ENCODE assay signal across 14 mouse cellular contexts in the genomic region with DNA sequence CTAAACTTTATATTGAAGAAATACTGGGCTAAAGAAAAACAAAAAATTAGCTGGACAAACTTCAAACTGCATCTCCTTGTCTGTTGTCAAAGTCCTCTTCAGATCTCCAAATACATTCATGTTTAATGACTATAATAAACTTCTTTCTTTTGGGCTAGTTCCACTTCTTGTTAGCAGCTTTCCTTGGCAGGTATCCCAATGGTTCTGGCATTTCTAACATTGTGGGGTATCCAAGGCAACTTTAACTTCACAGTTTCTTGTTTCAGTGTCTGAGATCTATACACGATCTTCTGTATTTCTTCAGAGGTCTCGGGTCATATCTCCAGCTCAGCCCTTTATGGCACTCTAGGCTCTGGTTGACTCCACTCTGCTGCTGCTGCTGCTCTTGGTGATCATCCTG.
"Had no signal": no experiment of that assay in that cellular context is flagged by ENCODE, and none has a peak within 500 bp of the region (broad histone marks: within the 10 kb centered on the region; RNA-seq: fewer than 3 reads in every experiment).

No protein-coding gene starts in this region.

- H3K27me3 ChIP-seq: limb, embryonic 15.5 days; liver, embryonic 12.5 days; neural tube, embryonic 15.5 days had no signal

- H3K36me3 ChIP-seq: limb, embryonic 15.5 days; liver, embryonic 12.5 days; midbrain, embryonic 10.5 days; neural tube, embryonic 15.5 days had no signal

- H3K9ac ChIP-seq: limb, embryonic 15.5 days; liver, embryonic 12.5 days; lung, embryonic 14.5 days; neural tube, embryonic 15.5 days had no signal

- H3K4me2 ChIP-seq: limb, embryonic 15.5 days; liver, embryonic 12.5 days; lung, embryonic 14.5 days; neural tube, embryonic 15.5 days had no signal

- H3K4me3 ChIP-seq: layer of hippocampus, adult 2 months; limb, embryonic 15.5 days; liver, embryonic 12.5 days; midbrain, embryonic 10.5 days; myocyte; neural tube, embryonic 15.5 days had no signal

- H3K4me1 ChIP-seq: limb, embryonic 15.5 days; liver, embryonic 12.5 days; midbrain, embryonic 10.5 days; neural tube, embryonic 15.5 days had no signal

- ATAC-seq: liver, embryonic 12.5 days had no signal

- H3K9me3 ChIP-seq: limb, embryonic 15.5 days; liver, embryonic 12.5 days; midbrain, embryonic 10.5 days; neural tube, embryonic 15.5 days had no signal

- H3K27ac ChIP-seq: layer of hippocampus, adult 2 months; limb, embryonic 15.5 days; liver, embryonic 12.5 days; midbrain, embryonic 10.5 days; neural tube, embryonic 15.5 days had no signal

- DNase-seq: kidney, adult 18-20 months; kidney, postnatal 10 days; kidney, postnatal 4 days; lung, embryonic 14.5 days; lung, postnatal 10 days; lung, postnatal 4 days; midbrain, embryonic 14.5 days; thymus, postnatal 4 days had no signal
